Mouse (Mus musculus) G1E-ER4 (cell line): ENCODE data around the gene Cav3. TPM values are rescaled to one million over a fixed set of nuclear protein-coding genes. Genes with fewer than 3 reads are reported as not detected.

Experiments used
- GATA1 ChIP-seq: IDR thresholded peaks from one replicate; pipeline ENCODE4 v1.8.0; 2012; ENCODE audit warnings: low read length, inconsistent platforms
- polyA plus RNA-seq: library from polyadenylated mRNA; stranded (reverse); fragments of >175 nt; gene quantifications from 2 replicates; pipeline ENCODE4 v1.2.3, GENCODE M21; 2012

Gene Cav3
- polyA plus RNA-seq, 1 experiment = not detected

DNA sequence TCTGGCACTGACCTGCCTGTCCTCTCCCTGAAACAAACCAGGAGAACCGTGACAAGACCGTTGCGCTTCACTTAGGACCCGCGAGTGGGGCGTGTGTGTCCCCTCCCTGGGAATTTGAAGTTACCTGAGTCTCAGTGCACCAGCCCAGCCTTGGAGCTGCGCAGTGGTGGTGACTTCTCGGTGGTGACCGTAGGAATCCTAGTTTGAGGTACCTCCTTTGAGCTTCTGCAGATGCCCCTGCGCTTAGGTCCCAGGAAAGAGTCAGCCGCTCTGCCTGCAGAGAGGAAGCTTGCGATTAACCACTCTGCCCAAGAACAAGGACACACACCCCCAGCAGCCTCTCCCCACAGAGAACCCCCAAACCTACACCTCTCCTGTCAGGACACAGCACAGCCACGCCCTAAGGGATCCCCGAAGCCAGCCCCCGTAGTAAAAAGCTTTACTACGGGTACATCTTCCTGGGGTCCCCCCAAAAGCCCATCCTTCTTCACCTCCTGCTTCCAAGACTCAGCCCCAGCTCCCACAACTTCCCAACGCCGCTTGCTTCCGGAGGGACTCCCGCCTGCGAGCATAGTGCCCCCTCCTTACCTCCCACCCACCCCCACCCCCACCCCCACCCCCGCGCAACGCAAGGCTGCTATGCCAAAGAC lies 30.7 kb downstream of the Cav3 start, which contains the start of gene Oxtr:
Gene Oxtr, minus strand, starts transcription at position 34 of the 650 bp plus-strand sequence.
- no peak for TF ChIP-seq GATA1

- no peak for TF ChIP-seq GATA1
These were observed 31.4 kb downstream of the Cav3 start for GRCm38 (mm10) chr6:112490625-112491242.

DNA sequence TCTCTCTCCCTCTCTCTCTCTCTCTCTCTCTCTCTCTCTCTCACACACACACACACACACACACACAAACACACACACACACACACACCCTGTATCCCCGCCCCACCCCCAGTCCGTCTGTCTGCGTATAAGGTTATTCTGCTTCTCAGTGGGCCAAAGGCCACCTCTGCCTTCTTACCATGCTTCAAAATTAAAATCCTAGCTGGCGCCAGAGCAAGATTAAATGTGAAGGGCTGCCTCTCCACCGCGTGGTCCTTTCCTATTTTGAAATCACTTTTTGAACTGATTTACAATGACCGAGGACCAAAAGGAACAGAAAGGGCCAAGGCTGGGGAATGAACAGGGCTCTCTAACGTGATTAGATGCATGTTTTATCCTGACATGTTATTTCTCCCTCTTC lies 32.2 kb downstream of the Cav3 start:
- no peak for TF ChIP-seq GATA1

DNA sequence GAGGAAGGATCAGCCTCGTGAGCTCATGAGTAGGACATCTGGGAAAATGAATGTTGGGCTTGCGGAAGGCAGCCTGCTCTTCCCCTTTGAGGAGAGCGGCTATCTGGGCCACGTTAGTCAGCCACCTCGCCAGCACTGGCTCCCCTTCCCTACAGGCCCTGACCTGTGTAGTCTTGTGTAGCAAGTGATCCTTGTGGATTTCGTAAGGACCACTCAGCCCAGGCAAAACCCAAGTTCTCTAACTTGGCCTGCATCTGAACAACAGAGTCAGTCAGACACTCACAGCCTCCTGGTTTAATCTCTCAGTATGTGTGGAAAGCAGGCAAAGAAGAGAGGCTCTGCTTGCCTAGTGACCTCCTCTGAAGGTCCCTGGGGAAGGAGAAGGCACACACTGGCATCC lies 33.4 kb downstream of the Cav3 start:
- no peak for TF ChIP-seq GATA1

- no peak for TF ChIP-seq GATA1
These were observed 34.1 kb downstream of the Cav3 start for GRCm38 (mm10) chr6:112493371-112493770.

GRCm38 (mm10) chr6:112494620-112495081 lies 35.3 kb downstream of the Cav3 start:
- no peak for TF ChIP-seq GATA1

DNA sequence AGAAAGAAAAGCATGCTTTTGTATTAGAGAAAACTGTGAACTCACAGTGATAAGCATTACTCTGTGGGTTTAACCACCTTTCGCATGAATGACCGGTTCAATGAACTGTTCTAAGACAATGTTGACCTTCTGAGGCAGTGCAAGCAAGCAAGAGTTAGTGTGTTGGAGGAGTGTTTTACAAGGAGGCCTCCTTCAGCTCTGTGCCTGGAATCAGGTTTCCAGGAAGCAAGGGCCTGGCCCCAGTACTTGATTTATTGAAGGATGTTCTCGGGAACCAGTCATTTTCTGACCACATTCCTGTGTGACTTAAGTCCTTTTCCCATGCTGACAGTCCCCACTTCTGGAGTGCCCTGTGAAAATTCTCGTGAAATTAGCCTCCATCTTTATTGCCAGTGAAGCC lies 35.9 kb downstream of the Cav3 start:
- no peak for TF ChIP-seq GATA1

- no peak for TF ChIP-seq GATA1
These were observed 37.2 kb downstream of the Cav3 start for GRCm38 (mm10) chr6:112496291-112497060.

DNA sequence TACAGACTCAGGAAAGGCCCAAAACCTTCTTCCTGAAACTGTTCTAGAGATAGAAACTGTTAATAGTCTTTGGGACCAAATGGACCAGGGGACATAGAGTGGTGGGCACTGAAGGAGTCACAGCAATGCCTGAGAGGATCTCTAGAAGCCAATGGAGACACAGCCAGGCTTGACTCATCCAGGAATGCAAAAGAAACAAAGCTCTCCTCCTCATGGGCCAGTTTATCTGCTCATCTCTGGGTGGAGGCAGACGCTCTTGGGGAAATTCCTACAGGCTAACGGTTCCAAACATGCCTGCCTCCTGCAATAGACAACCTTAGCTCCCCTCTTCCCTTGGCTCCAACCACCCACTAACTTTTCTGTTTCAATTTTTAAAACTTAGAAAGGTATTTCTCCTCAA lies 38.2 kb downstream of the Cav3 start:
- no peak for TF ChIP-seq GATA1

DNA sequence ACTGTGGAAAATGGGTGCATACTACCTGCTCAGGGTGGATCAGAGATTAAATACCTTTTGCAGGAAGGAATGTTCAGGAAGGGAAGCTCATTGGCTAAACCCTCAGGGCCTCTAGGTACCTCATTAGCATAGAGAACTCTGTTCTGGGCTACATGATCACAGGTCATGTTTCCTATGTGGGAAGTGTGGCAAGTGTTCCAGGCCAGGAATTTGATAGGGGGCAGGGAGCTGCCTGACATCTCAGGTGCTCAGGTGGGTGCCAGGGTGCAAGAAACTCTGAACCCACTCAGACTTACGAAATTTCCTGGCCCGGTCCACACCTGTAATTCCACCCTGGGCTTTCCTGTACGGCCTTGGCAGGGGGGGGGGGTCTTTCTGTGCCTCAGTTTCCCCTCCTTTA lies 39.4 kb downstream of the Cav3 start:
- no peak for TF ChIP-seq GATA1

DNA sequence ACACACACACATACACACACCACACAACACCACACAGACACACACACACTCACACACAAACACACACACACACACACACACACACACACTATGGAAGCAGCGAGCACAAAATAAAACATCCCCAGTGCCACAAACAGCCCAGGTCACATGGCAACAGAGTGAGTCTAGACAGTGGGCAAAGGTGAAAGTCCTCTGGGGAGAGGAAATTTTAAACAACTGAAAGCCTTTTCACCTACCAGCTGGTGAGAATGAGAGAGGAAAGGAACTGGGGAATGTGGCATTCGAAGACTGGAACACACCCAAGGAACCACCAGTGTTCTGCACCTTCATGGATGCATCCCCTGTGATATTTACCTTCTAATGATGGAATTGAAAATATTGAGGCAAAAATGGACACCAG lies 40.2 kb downstream of the Cav3 start:
- no peak for TF ChIP-seq GATA1

DNA sequence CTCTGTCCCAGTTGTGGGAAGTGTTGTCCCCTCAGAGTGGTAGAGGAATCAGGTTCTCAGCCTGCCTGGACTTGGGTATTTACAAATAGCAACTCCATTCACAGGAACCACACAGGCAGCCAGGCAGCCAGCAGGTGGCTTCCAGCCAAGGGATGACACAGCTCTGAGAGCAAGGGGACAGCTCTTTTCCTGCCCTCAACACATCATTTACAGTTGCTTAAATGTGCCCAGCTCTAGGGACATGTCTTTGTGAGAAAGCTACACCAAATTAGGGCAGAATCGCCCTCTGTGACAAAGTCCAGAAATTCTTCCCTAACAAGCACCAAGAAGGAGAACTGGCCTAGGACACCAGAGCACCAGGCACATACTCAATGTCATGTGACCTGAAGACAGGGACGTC lies 41.9 kb downstream of the Cav3 start:
- no peak for TF ChIP-seq GATA1

DNA sequence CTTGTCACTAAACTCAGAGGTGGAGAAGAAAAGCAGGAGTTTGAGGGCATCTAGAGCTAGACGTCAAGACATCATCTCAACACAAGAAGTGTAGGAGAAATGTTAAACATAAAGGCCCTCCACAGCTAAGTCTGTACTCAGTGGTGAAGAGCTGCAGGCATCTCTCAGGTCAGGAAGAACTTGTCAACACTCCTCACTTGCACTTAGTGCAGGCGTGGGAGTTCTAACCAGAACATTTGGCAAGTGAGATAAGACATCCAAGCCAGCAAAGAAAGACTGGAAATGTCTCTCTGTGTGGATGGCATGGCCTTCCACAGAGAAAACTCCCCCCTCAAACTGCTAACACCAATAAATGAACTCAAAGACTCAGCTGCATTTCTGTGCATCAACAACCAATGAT lies 48.3 kb downstream of the Cav3 start:
- no peak for TF ChIP-seq GATA1

- TF ChIP-seq GATA1 = no peak
These were observed 50.4 kb downstream of the Cav3 start for GRCm38 (mm10) chr6:112509590-112510131.

GRCm38 (mm10) chr6:112510346-112510745 lies 51.0 kb downstream of the Cav3 start:
- TF ChIP-seq GATA1 = no peak

GRCm38 (mm10) chr6:112514591-112514990 lies 55.3 kb downstream of the Cav3 start:
- TF ChIP-seq GATA1 = no peak
